Mouse (Mus musculus) forebrain, embryonic 14.5 days (tissue): ENCODE measurements around the gene Ifnar2. TPM values are rescaled to one million over a fixed set of nuclear protein-coding genes. Genes with fewer than 3 reads are reported as not detected.

Experiments used
- polyA plus RNA-seq: library from polyadenylated mRNA; unstranded; fragments of >200 nt; fragmentation: Nextera tagmentation; extraction: Ambion mirVana; gene quantifications from 2 replicates; pipeline ENCODE4 v1.2.1, GENCODE M21; 2014

Ifnar2 gene
- polyA plus RNA-seq, 1 experiment from 2014 or later = 44.6 TPM

Other genes with a start within 250 kb of the Ifnar2 start
- 5.2 and 6.3 TPM in 2 replicates for gene Olig2, start 147.3 kb upstream of the Ifnar2 start, polyA plus RNA-seq
- 18.0 and 31.1 TPM in 2 replicates for gene Olig1, start 103.0 kb upstream of the Ifnar2 start, polyA plus RNA-seq
- gene Gm21970, start 18.9 kb downstream of the Ifnar2 start, polyA plus RNA-seq = not detected in 2 replicates
- gene Il10rb, start 33.4 kb downstream of the Ifnar2 start, polyA plus RNA-seq = 7.7 and 10.5 TPM in 2 replicates
- 40.4 and 45.6 TPM in 2 replicates for gene Ifnar1, start 112.5 kb downstream of the Ifnar2 start, polyA plus RNA-seq
- gene Ifngr2, start 174.3 kb downstream of the Ifnar2 start, polyA plus RNA-seq = 77.3 and 100 TPM in 2 replicates
- 105 and 111 TPM in 2 replicates for gene Tmem50b, start 225.0 kb downstream of the Ifnar2 start, polyA plus RNA-seq
- 7.2 and 8.4 TPM in 2 replicates for gene Dnajc28, start 246.2 kb downstream of the Ifnar2 start, polyA plus RNA-seq